Mouse (Mus musculus) heart, postnatal 0 days (tissue): Measurements from ENCODE around the gene Gjc1. TPM values are rescaled to one million over a fixed set of nuclear protein-coding genes. Genes with fewer than 3 reads are reported as not detected.

Experiments
- ATAC-seq: fragments of 200-750 bp; cut with Nextera tagmentation; 2 replicates; pipeline ENCODE4 v1.8.0; 2017; ENCODE audit warnings: low read depth, moderate number of reproducible peaks, moderate library complexity; ENCODE audit not compliant: insufficient read depth
- DNase-seq: peaks from one replicate; pipeline ENCODE4 v3.0.0-alpha.2; 2016; ENCODE audit warnings: low spot score
- H3K27ac ChIP-seq: fragments of 300-500 bp; sonication (generic); 2 replicates; pipeline ENCODE4 v1.5.1; 2014; ENCODE audit warnings: low read depth, mild to moderate bottlenecking
- H3K27me3 ChIP-seq: fragments of 300-500 bp; sonication (generic); 2 replicates; pipeline ENCODE4 v1.6.1; 2014; ENCODE audit warnings: low read length, mixed read lengths; ENCODE audit not compliant: control insufficient read depth, insufficient read depth
- H3K36me3 ChIP-seq: fragments of 300-500 bp; sonication (generic); replicated peaks from 2 replicates; pipeline ENCODE4 v1.6.1; 2014; ENCODE audit warnings: low read length, mixed read lengths; ENCODE audit not compliant: control insufficient read depth, insufficient read depth
- H3K4me1 ChIP-seq: fragments of 300-500 bp; sonication (generic); 2 replicates; pipeline ENCODE4 v1.6.1; 2014; ENCODE audit warnings: antibody characterized with exemption; ENCODE audit not compliant: control insufficient read depth, insufficient read depth
- H3K4me2 ChIP-seq: fragments of 300-500 bp; sonication (generic); 2 replicates; pipeline ENCODE4 v1.6.1; 2014; ENCODE audit warnings: low read depth, mild to moderate bottlenecking, low read length, moderate library complexity
- H3K4me3 ChIP-seq: fragments of 300-500 bp; sonication (generic); 2 replicates; pipeline ENCODE4 v1.5.1; 2014; ENCODE audit warnings: low read depth, low read length
- H3K9ac ChIP-seq: fragments of 300-500 bp; sonication (generic); replicated peaks from 2 replicates; pipeline ENCODE4 v1.6.1; 2014; ENCODE audit warnings: low read depth, low read length, mixed read lengths
- H3K9me3 ChIP-seq: fragments of 300-500 bp; sonication (generic); replicated peaks from 2 replicates; pipeline ENCODE4 v1.6.1; 2016; ENCODE audit warnings: low read length; ENCODE audit not compliant: control insufficient read depth
- CTCF ChIP-seq: IDR thresholded peaks from 2 replicates; pipeline ENCODE4 v1.5.1; 2016; ENCODE audit warnings: antibody characterized with exemption, control low read depth, low read depth
- EP300 ChIP-seq: IDR thresholded peaks from 2 replicates; pipeline ENCODE4 v1.6.1; 2016; ENCODE audit warnings: antibody characterized with exemption, low read depth
- WGBS: fragments of 180-500 bp; shearing (Covaris S2); extraction: QIAGEN DNeasy Blood & Tissue Kit; methylation state at CpG from one replicate; pipeline ENCODE4 v1.1.7; 2014; 5-methylcytosine and 5-hydroxymethylcytosine counted together
- polyA plus RNA-seq: library from polyadenylated mRNA; unstranded; fragments of >200 nt; fragmentation: Nextera tagmentation; extraction: Ambion mirVana; gene quantifications from 2 replicates; pipeline ENCODE4 v1.2.1, GENCODE M21; 2015
- total RNA-seq: library from RNA; depleted of rRNA; stranded (reverse); fragments of >200 nt; gene quantifications from 2 replicates; pipeline ENCODE4 v1.2.3, GENCODE M21; 2014; ENCODE audit warnings: low replicate concordance; rRNA removed

Gene Gjc1
- total RNA-seq (19.2 and 29.4 TPM in 2 replicates), polyA plus RNA-seq (41.1 and 42.7 TPM in 2 replicates)

DNA sequence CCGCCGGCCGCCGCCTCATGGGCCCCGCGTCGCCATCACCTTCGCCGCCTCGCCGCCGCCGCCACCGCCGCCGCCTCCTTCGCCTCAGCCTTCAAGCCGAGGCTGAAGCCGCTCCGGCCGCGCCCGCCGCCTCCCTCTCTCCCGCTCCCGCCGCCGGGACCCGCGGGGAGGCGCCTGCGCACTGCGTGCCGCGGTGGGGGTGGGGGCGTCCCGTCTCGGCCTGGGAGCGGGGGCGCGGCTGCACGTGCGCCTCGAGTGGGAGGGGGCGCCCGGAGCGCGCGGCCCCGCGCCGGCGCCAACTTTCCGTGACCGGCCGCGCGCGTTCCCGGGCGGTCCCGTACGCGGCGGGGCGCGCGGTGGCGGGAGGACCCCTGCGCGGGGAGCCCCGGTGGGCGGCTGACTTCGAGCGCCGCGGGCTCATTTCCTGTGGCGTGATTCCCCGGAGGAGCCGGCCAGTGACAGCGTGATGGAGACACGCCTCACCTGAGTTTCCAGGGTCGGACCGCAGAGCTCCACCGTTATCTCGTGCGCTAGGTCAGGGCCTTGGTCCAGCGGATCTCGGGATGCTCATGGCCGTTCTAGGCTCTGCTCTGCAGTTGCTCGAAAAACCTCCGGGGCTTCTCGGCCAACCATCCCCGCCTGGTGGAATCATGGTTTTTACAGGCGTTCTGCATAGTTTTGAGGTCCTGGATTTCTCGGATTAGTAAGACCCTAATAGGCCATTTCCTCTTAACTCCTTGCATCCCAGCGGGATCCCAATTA, at the start of gene Gjc1:
Gene Gjc1, minus strand, starts transcription at position 680 of the 762 bp plus-strand sequence.
- Histone ChIP-seq H3K4me2 (peak within 1 kb of the TSS; percentile 80), H3K4me1 (peaks cover 26% of the 10 kb centered on the region), H3K27me3 (no peaks in the 10 kb centered on the region), H3K4me3 (peak within 1 kb of the TSS; percentile 95), H3K9ac (peak within 1 kb of the TSS; percentile 96), H3K9me3 (no peaks in the 10 kb centered on the region), H3K36me3 (no peaks in the 10 kb centered on the region), H3K27ac (peak within 1 kb of the TSS; percentile 98)
- under 1% methylated on average over 64 of the region's 97 CpGs for WGBS
- ATAC-seq (peak; percentile 83), DNase-seq (peak; percentile 64)
- TF ChIP-seq EP300 = no peak; the same call in 1 of the 2 replicates

DNA sequence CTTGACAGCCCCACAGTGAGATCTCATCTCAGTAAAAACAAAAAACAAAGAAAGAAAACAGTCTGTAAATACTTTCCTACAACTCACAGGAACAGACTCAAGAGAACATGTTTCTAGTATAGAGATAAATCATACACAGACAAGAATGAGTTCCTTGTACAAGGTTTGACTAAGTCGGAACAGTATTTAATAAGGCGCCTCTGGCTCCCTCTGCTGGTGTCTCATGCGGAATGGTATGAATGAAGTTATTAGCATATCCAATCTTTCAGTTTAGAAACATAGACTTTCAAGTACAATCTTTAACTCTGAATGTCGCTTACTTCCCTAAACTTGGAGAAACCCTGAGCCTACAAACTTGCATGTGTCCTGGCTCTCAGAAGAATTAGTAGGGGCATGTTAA, 44.8 kb upstream of the Gjc1 start:
- ATAC-seq (no peak), DNase-seq (peak; percentile 71)
- Histone ChIP-seq H3K4me2 (no peak overlapping the region), H3K4me1 (no peaks in the 10 kb centered on the region), H3K9me3 (no peaks in the 10 kb centered on the region), H3K36me3 (peaks cover 78% of the 10 kb centered on the region), H3K4me3 (no peak overlapping the region), H3K27ac (no peak overlapping the region), H3K27me3 (no peaks in the 10 kb centered on the region), H3K9ac (no peak overlapping the region)
- TF ChIP-seq CTCF (peak; percentile 69), EP300 (no peak)
- 20% methylated on average over 4 of the region's 4 CpGs for WGBS

DNA sequence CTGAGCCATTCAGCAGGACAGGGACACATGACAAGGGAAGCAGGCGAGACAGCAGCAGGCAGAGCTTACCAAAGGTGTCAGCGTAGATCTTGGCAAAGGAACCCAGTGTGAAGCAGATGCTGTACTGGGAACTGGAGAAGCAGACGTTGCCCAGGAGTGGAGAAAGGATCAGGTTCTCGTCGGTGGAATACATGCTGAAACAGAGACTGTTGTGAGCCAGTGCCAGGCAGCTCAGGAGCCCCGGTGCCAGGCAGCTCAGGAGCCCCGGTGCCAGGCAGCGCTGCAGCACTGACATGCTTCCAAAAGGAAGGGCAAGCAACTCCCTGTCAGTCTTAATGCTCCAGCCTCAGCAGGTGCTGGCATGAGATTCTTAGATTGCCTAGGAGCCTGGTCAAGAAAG, 40.4 kb upstream of the Gjc1 start:
- Histone ChIP-seq H3K4me1 (no peaks in the 10 kb centered on the region), H3K9me3 (no peaks in the 10 kb centered on the region), H3K9ac (no peak overlapping the region), H3K27me3 (no peaks in the 10 kb centered on the region), H3K4me2 (no peak overlapping the region), H3K4me3 (no peak overlapping the region), H3K27ac (no peak overlapping the region), H3K36me3 (peaks cover 78% of the 10 kb centered on the region)
- WGBS = 86% methylated on average over 8 of the region's 8 CpGs
- ATAC-seq = no peak
- TF ChIP-seq EP300 = no peak
- TF ChIP-seq CTCF = no peak
- no peak for DNase-seq

DNA sequence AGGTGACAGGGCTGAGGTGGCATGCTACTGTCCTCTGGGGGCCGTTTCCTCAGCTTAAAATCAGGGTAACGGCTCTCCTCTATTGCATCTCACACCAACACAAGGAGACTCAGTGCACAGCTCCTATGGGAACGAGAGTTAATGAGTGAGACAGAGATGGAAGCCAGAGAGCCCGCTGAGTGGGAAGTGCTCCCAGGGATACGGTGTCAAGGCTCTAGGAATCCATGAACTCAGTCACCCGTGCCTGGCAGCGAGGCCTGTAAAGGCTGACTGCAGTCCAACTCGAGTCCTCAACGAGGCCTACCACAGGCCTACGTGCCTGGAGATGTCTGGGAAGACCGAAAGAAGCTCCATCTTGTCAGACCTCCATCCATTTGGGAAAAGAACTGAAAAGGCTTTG, 39.5 kb upstream of the Gjc1 start:
- H3K4me1 ChIP-seq = no peaks in the 10 kb centered on the region
- no peaks in the 10 kb centered on the region for H3K9me3 ChIP-seq
- TF ChIP-seq EP300 (no peak), CTCF (no peak)
- no peak overlapping the region for H3K4me2 ChIP-seq
- no peak overlapping the region for H3K9ac ChIP-seq
- ATAC-seq = no peak
- H3K27ac ChIP-seq = no peak overlapping the region
- H3K27me3 ChIP-seq = no peaks in the 10 kb centered on the region
- peaks cover 82% of the 10 kb centered on the region for H3K36me3 ChIP-seq
- WGBS = 90% methylated on average over 11 of the region's 11 CpGs
- H3K4me3 ChIP-seq = no peak overlapping the region
- DNase-seq = no peak

DNA sequence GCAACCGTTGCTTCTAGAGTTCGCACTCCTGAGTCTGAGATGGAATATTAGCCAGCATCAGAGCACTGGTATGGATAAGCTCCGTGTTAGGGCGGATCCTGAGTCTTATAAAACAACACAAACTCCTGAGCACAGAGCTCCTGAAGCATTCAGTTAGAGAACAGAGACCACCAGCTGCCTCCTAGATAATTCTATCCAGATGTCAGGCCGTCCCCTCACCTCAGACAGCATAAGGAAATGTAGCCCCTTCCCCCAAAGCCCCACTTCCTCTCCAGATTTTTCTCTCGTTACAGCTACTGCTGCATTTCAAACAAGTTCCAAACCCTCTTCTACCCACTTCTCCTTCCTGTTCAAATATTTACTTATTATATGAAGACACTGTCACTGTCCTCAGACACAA, 36.4 kb upstream of the Gjc1 start:
- no peak overlapping the region for H3K4me3 ChIP-seq
- H3K9ac ChIP-seq = no peak overlapping the region
- WGBS = 83% methylated on average over 6 of the region's 6 CpGs
- H3K27me3 ChIP-seq = no peaks in the 10 kb centered on the region
- no peak for TF ChIP-seq EP300
- no peak for TF ChIP-seq CTCF
- no peaks in the 10 kb centered on the region for H3K9me3 ChIP-seq
- DNase-seq (no peak), ATAC-seq (no peak)
- H3K27ac ChIP-seq = no peak overlapping the region
- H3K36me3 ChIP-seq = peaks cover 81% of the 10 kb centered on the region
- no peak overlapping the region for H3K4me2 ChIP-seq
- no peaks in the 10 kb centered on the region for H3K4me1 ChIP-seq

DNA sequence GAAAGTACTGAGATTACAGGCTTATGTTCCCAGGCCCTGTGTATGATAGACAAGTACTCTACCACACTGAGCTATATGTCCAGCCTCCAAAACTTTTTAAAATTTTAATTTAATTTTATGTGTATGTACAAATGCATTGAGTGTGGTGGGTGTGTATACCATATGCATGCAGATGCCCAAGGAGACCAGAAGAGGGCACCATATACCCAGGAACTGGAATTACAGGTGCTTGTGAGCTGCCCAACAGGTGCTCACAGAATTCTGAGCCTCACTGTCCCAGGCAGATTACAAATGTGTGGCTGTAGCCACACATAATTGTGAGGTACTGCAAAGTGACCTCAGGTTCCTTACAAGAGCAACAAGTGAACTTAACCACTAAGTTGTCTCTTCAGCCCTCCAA, 34.3 kb upstream of the Gjc1 start:
- H3K4me1 ChIP-seq = no peaks in the 10 kb centered on the region
- H3K9me3 ChIP-seq = no peaks in the 10 kb centered on the region
- TF ChIP-seq EP300 (no peak), CTCF (no peak)
- no peak overlapping the region for H3K4me3 ChIP-seq
- H3K27me3 ChIP-seq = no peaks in the 10 kb centered on the region
- no peak for ATAC-seq
- H3K9ac ChIP-seq = no peak overlapping the region
- no peak for DNase-seq
- peaks cover 80% of the 10 kb centered on the region for H3K36me3 ChIP-seq
- no peak overlapping the region for H3K4me2 ChIP-seq
- H3K27ac ChIP-seq = no peak overlapping the region
